Mouse (Mus musculus): ENCODE data around the gene Gm21887. TPM values are rescaled to one million over a fixed set of nuclear protein-coding genes. Genes with fewer than 3 reads are reported as not detected.
"Not testable (repeated sequence)": the region's sequence is repeated elsewhere in the genome, so short reads cannot be mapped to it uniquely, and the experiment has no call there.

The Gm21887 gene
- polyA plus RNA-seq, 1 experiment from 2014 or later = 276 TPM

GRCm38 (mm10) chrX:169984853-169985252 is 24.6 kb upstream of the Gm21887 start:
- not testable (repeated sequence) for ATAC-seq (ENCODE audit: insufficient number of reproducible peaks, insufficient read depth, low FRiP score, low TSS enrichment, low read depth); H3K9ac ChIP-seq (replicated peaks); H3K4me2 ChIP-seq; H3K4me1 ChIP-seq (replicated peaks); H3K27me3 ChIP-seq; H3K4me3 ChIP-seq (replicated peaks); H3K27ac ChIP-seq
- 93% methylated on average over 21 of the region's 21 CpGs for WGBS
- Histone ChIP-seq H3K9me3 (peaks cover 76% of the 10 kb centered on the region), H3K36me3 (peaks cover 86% of the 10 kb centered on the region)

- 83% methylated on average over 18 of the region's 18 CpGs for WGBS
- Histone ChIP-seq H3K36me3 (peaks cover 84% of the 10 kb centered on the region), H3K9me3 (peaks cover 81% of the 10 kb centered on the region)
- not testable (repeated sequence) for H3K27me3 ChIP-seq; H3K4me1 ChIP-seq (replicated peaks); H3K27ac ChIP-seq; H3K9ac ChIP-seq (replicated peaks); H3K4me2 ChIP-seq; H3K4me3 ChIP-seq (replicated peaks)
- peak; percentile 12; the same call in 1 of the 2 replicates for ATAC-seq (ENCODE audit: insufficient number of reproducible peaks, insufficient read depth, low FRiP score, low TSS enrichment, low read depth)
Observed at GRCm38 (mm10) chrX:169985796-169986195, 23.7 kb upstream of the Gm21887 start.

GRCm38 (mm10) chrX:169986519-169987367 is 22.7 kb upstream of the Gm21887 start:
- WGBS = 59% methylated on average over 51 of the region's 51 CpGs
- H3K27me3 ChIP-seq; H3K9ac ChIP-seq (replicated peaks); H3K4me1 ChIP-seq (replicated peaks): not testable (repeated sequence)
- Histone ChIP-seq H3K4me3 (replicated peaks) (peak overlapping the region; percentile 19), H3K4me2 (peak overlapping the region; percentile 37), H3K9me3 (peaks cover 74% of the 10 kb centered on the region), H3K27ac (peak overlapping the region; percentile 0; the same call in 1 of the 2 replicates), H3K36me3 (peaks cover 75% of the 10 kb centered on the region)
- ATAC-seq (ENCODE audit: insufficient number of reproducible peaks, insufficient read depth, low FRiP score, low TSS enrichment, low read depth) = peak; percentile 86

- H3K4me3 ChIP-seq (replicated peaks); H3K27me3 ChIP-seq; H3K9ac ChIP-seq (replicated peaks); H3K4me1 ChIP-seq (replicated peaks); H3K4me2 ChIP-seq; H3K27ac ChIP-seq: not testable (repeated sequence)
- peaks cover 68% of the 10 kb centered on the region for H3K36me3 ChIP-seq
- peak; percentile 2; the same call in 1 of the 2 replicates for ATAC-seq (ENCODE audit: insufficient number of reproducible peaks, insufficient read depth, low FRiP score, low TSS enrichment, low read depth)
- H3K9me3 ChIP-seq = peaks cover 67% of the 10 kb centered on the region
- WGBS = 88% methylated on average over 28 of the region's 28 CpGs
Observed at GRCm38 (mm10) chrX:169987368-169987837, 22.1 kb upstream of the Gm21887 start.

GRCm38 (mm10) chrX:169988571-169989218 is 20.8 kb upstream of the Gm21887 start:
- H3K4me3 ChIP-seq (replicated peaks); H3K4me2 ChIP-seq; H3K9ac ChIP-seq (replicated peaks); H3K27ac ChIP-seq; H3K27me3 ChIP-seq; H3K4me1 ChIP-seq (replicated peaks): not testable (repeated sequence)
- peaks cover 54% of the 10 kb centered on the region for H3K9me3 ChIP-seq
- H3K36me3 ChIP-seq = peaks cover 55% of the 10 kb centered on the region
- 0 out of 2 replicates have a peak, but pooled peaks have one; percentile 44 for ATAC-seq (ENCODE audit: insufficient number of reproducible peaks, insufficient read depth, low FRiP score, low TSS enrichment, low read depth)
- 93% methylated on average over 56 of the region's 56 CpGs for WGBS

GRCm38 (mm10) chrX:169989219-169989595 is 20.3 kb upstream of the Gm21887 start:
- ATAC-seq (ENCODE audit: insufficient number of reproducible peaks, insufficient read depth, low FRiP score, low TSS enrichment, low read depth); H3K4me2 ChIP-seq; H3K4me1 ChIP-seq (replicated peaks); H3K27ac ChIP-seq; H3K9ac ChIP-seq (replicated peaks); H3K27me3 ChIP-seq; H3K4me3 ChIP-seq (replicated peaks): not testable (repeated sequence)
- Histone ChIP-seq H3K36me3 (peaks cover 50% of the 10 kb centered on the region), H3K9me3 (peaks cover 49% of the 10 kb centered on the region)
- 84% methylated on average over 8 of the region's 8 CpGs for WGBS

GRCm38 (mm10) chrX:169989691-169990631 is 19.5 kb upstream of the Gm21887 start:
- H3K36me3 ChIP-seq = peaks cover 43% of the 10 kb centered on the region
- ATAC-seq (ENCODE audit: insufficient number of reproducible peaks, insufficient read depth, low FRiP score, low TSS enrichment, low read depth) = not testable (repeated sequence)

GRCm38 (mm10) chrX:169991128-169991873 is 18.2 kb upstream of the Gm21887 start:
- WGBS = 12% methylated on average over 12 of the region's 28 CpGs
- Histone ChIP-seq H3K4me2 (peak overlapping the region; percentile 38; the same call in 1 of the 2 replicates), H3K36me3 (peaks cover 33% of the 10 kb centered on the region), H3K9me3 (peaks cover 34% of the 10 kb centered on the region)
- not testable (repeated sequence) for H3K4me1 ChIP-seq (replicated peaks); H3K4me3 ChIP-seq (replicated peaks); H3K27me3 ChIP-seq; ATAC-seq (ENCODE audit: insufficient number of reproducible peaks, insufficient read depth, low FRiP score, low TSS enrichment, low read depth); H3K9ac ChIP-seq (replicated peaks); H3K27ac ChIP-seq

More at GRCm38 (mm10) chrX:169989691-169990631, 19.5 kb upstream of the Gm21887 start:
- H3K27me3 ChIP-seq; H3K4me3 ChIP-seq (replicated peaks); H3K4me2 ChIP-seq; H3K27ac ChIP-seq; H3K4me1 ChIP-seq (replicated peaks); H3K9ac ChIP-seq (replicated peaks): not testable (repeated sequence)
- WGBS = 79% methylated on average over 56 of the region's 56 CpGs
- peaks cover 41% of the 10 kb centered on the region for H3K9me3 ChIP-seq

- not testable (repeated sequence) for H3K4me1 ChIP-seq (replicated peaks); H3K4me2 ChIP-seq; H3K4me3 ChIP-seq (replicated peaks); H3K27me3 ChIP-seq; H3K9ac ChIP-seq (replicated peaks); H3K27ac ChIP-seq; ATAC-seq (ENCODE audit: insufficient number of reproducible peaks, insufficient read depth, low FRiP score, low TSS enrichment, low read depth)
- Histone ChIP-seq H3K9me3 (peaks cover 27% of the 10 kb centered on the region), H3K36me3 (peaks cover 27% of the 10 kb centered on the region)
- WGBS = 27% methylated on average over 9 of the region's 15 CpGs
Observed at GRCm38 (mm10) chrX:169992086-169992930, 17.2 kb upstream of the Gm21887 start.
